Mouse (Mus musculus) C2C12 (cell line): ENCODE data around the gene Mfge8. TPM values are rescaled to one million over a fixed set of nuclear protein-coding genes. Genes with fewer than 3 reads are reported as not detected.

Source experiments
- H3K27me3 ChIP-seq: one replicate; pipeline ENCODE4 v1.6.1; 2011; ENCODE audit not compliant: control insufficient read depth, insufficient read depth, insufficient read length
- H3K36me3 ChIP-seq: one replicate; pipeline ENCODE4 v1.6.1; 2011; ENCODE audit not compliant: control insufficient read depth, insufficient read depth
- H3K4me3 ChIP-seq: one replicate; pipeline ENCODE4 v1.5.1; 2011; ENCODE audit warnings: mild to moderate bottlenecking, control low read depth; ENCODE audit not compliant: poor library complexity, insufficient read depth, severe bottlenecking
- H3K79me2 ChIP-seq: one replicate; pipeline ENCODE4 v1.6.1; 2011; ENCODE audit not compliant: control insufficient read depth, insufficient read depth
- H3K79me3 ChIP-seq: one replicate; pipeline ENCODE4 v1.6.1; 2011; ENCODE audit warnings: low read depth, control low read depth
- H3ac ChIP-seq: one replicate; pipeline ENCODE3; 2011; ENCODE audit warnings: low read depth; ENCODE audit not compliant: control insufficient read depth, insufficient read length
- CEBPB ChIP-seq: IDR thresholded peaks from one replicate; pipeline ENCODE4 v1.6.1; 2011; ENCODE audit warnings: low read depth, mild to moderate bottlenecking, control low read depth, moderate library complexity
- CTCF ChIP-seq: IDR thresholded peaks from one replicate; pipeline ENCODE4 v1.5.1; 2011; ENCODE audit not compliant: control insufficient read depth, insufficient read depth, insufficient read length
- FOSL1 ChIP-seq: IDR thresholded peaks from one replicate; pipeline ENCODE4 v1.8.0; 2011; ENCODE audit warnings: mild to moderate bottlenecking, low read length; ENCODE audit not compliant: poor library complexity, insufficient read depth, severe bottlenecking
- MAX ChIP-seq: IDR thresholded peaks from one replicate; pipeline ENCODE4 v1.6.1; 2011; ENCODE audit warnings: mild to moderate bottlenecking, control low read depth
- MYOD1 ChIP-seq: IDR thresholded peaks from one replicate; pipeline ENCODE4 v1.6.1; 2011; ENCODE audit warnings: low read depth; ENCODE audit not compliant: control insufficient read depth, insufficient read length
- MYOG ChIP-seq: IDR thresholded peaks from one replicate; pipeline ENCODE4 v1.6.1; 2011; ENCODE audit not compliant: control insufficient read depth, insufficient read length; ENCODE audit errors: extremely low read depth
- USF1 ChIP-seq: IDR thresholded peaks from one replicate; pipeline ENCODE4 v1.6.1; 2011; ENCODE audit warnings: low read depth, mild to moderate bottlenecking, control low read depth, moderate library complexity
- polyA plus RNA-seq: library from polyadenylated mRNA; unstranded; fragments of >200 nt; fragmentation: generic; extraction: Trizol; gene quantifications from one replicate; pipeline ENCODE4 v1.2.1, GENCODE M21; 2012; ENCODE audit warnings: missing spikeins

Mfge8 gene
- polyA plus RNA-seq, 1 experiment: 350 TPM

DNA sequence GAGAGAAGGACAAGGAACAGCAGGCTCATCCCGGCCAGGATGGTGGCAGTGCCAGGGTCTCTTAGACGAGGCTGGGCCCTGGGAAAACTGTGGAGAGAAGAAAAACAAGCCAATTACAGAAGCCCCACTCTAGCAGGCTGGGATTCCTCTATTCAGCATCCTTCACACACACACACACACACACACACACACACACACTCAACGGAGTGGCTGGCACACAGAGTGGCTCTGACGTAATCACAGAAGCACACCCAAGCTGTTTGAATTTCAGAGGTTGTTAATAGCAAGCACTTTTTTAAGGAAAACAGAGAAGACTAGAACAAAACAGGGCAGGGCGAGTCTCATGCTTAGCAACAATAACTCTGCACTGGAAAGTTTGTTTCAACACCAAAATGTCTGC is 25.4 kb downstream of the Mfge8 start:
- no peaks in the 10 kb centered on the region for H3K36me3 ChIP-seq
- no peaks in the 10 kb centered on the region for H3K79me2 ChIP-seq
- no peak overlapping the region for H3K4me3 ChIP-seq
- H3ac ChIP-seq: no peak overlapping the region
- H3K27me3 ChIP-seq: peaks cover 4% of the 10 kb centered on the region
- TF ChIP-seq CTCF (no peak), FOSL1 (no peak), MYOG (no peak), MAX (no peak), USF1 (no peak), MYOD1 (no peak), CEBPB (no peak)
- H3K79me3 ChIP-seq: no peaks in the 10 kb centered on the region

DNA sequence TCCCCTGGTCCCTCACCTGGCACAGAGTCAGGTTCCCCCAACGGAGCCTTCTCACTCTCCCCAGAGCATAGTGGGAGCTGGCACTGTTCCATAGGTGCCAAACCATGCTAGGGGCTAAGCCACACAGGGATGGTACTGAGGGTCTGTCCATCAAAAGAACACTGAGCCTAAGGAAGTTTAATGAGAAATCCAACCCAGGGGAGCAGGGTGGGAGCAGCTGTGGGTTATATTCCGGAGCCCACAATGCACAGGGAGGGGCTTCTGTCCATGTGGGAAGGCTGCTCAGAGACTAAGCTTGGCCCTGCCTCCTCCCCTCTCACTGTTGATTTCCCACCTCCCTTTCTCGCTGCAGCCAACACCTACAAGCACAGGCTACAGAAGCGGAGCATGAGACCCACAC is 35.0 kb downstream of the Mfge8 start:
- Histone ChIP-seq H3K36me3 (no peaks in the 10 kb centered on the region), H3ac (no peak overlapping the region), H3K79me3 (no peaks in the 10 kb centered on the region), H3K4me3 (no peak overlapping the region), H3K27me3 (peaks cover 57% of the 10 kb centered on the region), H3K79me2 (no peaks in the 10 kb centered on the region)
- TF ChIP-seq MAX (no peak), CTCF (no peak), USF1 (no peak), CEBPB (no peak), MYOG (no peak), MYOD1 (no peak), FOSL1 (no peak)

DNA sequence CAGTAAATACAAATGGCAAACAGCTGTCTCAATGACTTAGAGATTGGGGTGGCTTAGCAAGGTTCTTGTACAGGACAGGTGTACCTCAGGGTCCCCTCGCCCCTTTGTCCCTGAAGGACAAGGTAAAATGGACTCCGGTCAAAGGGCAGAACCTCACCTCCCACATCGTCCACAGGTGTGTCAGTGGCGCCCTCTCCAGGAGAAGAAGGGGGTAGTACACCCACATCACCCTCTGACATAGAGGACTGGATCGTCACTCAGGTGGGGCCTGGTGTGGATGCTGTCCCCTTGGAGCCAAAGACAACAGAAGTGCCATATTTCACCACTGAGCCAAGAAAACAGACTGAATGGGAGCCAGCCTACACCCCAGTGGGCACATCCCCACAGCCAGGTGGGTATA is 52.4 kb downstream of the Mfge8 start:
- Histone ChIP-seq H3K4me3 (no peak overlapping the region), H3K27me3 (peaks cover 48% of the 10 kb centered on the region), H3ac (no peak overlapping the region), H3K36me3 (no peaks in the 10 kb centered on the region), H3K79me3 (no peaks in the 10 kb centered on the region), H3K79me2 (no peaks in the 10 kb centered on the region)
- no peak for TF ChIP-seq FOSL1
- TF ChIP-seq MAX: no peak
- no peak for TF ChIP-seq USF1
- no peak for TF ChIP-seq MYOG
- no peak for TF ChIP-seq CEBPB
- TF ChIP-seq CTCF: no peak
- no peak for TF ChIP-seq MYOD1

DNA sequence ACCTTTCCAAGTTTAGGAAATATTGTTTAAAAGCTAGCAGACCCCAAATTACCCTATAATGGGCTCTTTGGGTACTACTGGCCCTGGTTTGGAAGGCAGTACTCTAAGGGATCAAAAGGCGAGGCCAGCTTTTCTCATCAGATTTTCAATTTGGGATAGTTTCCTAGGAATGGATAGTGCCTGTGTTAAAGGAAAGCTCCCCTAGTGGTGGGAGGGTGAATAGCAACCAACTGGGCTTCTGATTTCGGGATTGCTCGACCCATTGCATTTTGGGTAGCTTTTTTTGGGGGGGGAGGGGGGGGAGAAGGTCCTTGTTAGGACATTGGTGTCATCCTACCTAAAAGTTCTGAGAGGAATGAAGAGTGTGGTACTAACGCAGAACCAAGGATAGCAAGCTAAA is 59.7 kb downstream of the Mfge8 start:
- no peak overlapping the region for H3ac ChIP-seq
- H3K36me3 ChIP-seq: no peaks in the 10 kb centered on the region
- H3K27me3 ChIP-seq: peaks cover 51% of the 10 kb centered on the region
- no peaks in the 10 kb centered on the region for H3K79me2 ChIP-seq
- TF ChIP-seq FOSL1 (no peak), CEBPB (no peak), CTCF (no peak), MYOD1 (no peak), MYOG (no peak), USF1 (no peak), MAX (no peak)
- no peaks in the 10 kb centered on the region for H3K79me3 ChIP-seq
- H3K4me3 ChIP-seq: no peak overlapping the region

Other genes starting within 250 kb of the Mfge8 start
- gene Isg20, start 235.6 kb downstream of the Mfge8 start, polyA plus RNA-seq: 5.3 TPM
- gene Acan, start 95.6 kb downstream of the Mfge8 start, polyA plus RNA-seq: 0.01 TPM
- 0.18 TPM for gene Hapln3, start 18.0 kb downstream of the Mfge8 start, polyA plus RNA-seq
- gene Abhd2, start 124.1 kb upstream of the Mfge8 start, polyA plus RNA-seq: 28.3 TPM
- gene Rlbp1, start 238.0 kb upstream of the Mfge8 start, polyA plus RNA-seq: 0.04 TPM
- 4.3 TPM for gene Fanci, start 242.9 kb upstream of the Mfge8 start, polyA plus RNA-seq